Mouse (Mus musculus): ENCODE measurements around the gene Olfr70. TPM values are rescaled to one million over a fixed set of nuclear protein-coding genes. Genes with fewer than 3 reads are reported as not detected.
A peak's percentile ranks its signal among the peaks of the same experiment; 100 is the strongest.

The Olfr70 gene
- total RNA-seq, 2 experiments from 2014 or later: not detected

DNA sequence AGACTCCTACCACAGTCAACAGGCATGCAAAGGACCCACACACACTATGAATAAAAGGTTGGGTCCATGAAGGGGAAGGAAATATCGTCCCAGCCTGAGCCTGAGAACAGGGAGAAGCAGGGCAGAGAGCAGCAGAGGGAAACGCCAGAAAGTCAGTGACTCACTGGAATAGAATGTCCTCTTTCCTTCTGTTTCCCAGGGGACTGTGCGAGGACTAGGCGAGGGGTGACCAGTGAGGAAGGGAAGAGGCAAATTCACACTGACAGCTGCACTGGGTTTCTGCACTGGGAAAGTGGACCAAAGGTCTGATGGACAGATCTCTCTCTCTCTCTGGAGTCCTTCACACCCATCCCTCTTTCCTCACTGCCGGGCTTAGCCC, 28.0 kb upstream of the Olfr70 start:
- H3K27ac ChIP-seq: peak overlapping the region; percentile 95
- DNase-seq: peak; percentile 69
- TF ChIP-seq CTCF (IDR thresholded peaks at IDR 0.05): no peak
- H3K4me3 ChIP-seq: peak overlapping the region; percentile 60
- intact Hi-C loops (cut with DNase I): loop anchor here (5.0 kb wide), 1 partner anchor 134 kb away; no protein-coding TSS in a partner anchor

DNA sequence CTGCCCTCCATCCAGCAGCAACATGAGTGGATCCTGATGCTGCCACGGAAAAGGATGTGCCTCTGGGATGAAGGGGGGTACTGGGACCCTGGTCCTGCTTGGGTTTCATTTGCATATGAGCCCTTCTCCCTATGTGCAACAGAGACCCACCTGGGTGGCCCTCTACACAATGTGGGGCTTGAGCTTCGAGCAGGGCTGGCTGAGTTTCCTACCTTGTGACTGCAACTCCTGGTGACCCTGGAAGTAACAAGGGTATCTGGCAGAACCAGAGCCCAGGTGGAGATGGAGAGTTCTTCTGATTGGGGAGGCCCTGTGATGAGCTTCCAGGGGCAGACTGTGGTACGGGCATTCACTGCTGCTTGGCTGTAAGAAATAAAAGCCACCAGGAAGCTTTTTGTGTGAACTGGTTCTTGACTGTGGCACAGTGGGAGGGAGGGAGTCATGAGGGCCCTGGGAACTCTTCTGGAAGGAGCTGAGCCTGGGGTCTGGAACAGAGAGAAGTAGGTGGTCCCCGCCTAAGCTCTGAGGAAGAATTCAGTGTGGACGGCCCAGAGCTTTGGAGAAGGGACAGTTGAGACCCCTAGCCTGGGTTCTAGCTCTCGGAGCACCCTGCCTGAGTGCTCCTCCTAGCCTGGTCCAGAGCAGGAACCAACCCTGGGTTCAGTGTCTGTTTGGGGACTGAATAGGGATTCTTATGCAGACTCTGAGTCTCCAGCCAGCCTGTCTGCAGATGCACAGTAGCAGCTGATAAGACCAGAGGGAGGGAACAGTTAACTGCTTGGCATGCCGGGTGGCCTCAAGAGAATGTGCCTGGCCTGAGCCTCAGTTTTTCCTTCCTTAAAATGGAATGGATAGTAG, 27.3 kb upstream of the Olfr70 start:
- peak; percentile 34 for DNase-seq
- peak overlapping the region; percentile 60 for H3K4me3 ChIP-seq
- peak overlapping the region; percentile 95 for H3K27ac ChIP-seq
- TF ChIP-seq CTCF (IDR thresholded peaks at IDR 0.05): no peak
- intact Hi-C loops (cut with DNase I): loop anchor here (5.0 kb wide), 1 partner anchor 134 kb away; no protein-coding TSS in a partner anchor

GRCm38 (mm10) chr4:43726995-43727394, 26.4 kb upstream of the Olfr70 start, which contains the start of gene Hrct1:
Hrct1 (plus strand) TSS chr4:43727188.
- peak within 1 kb of the TSS; percentile 60 for H3K4me3 ChIP-seq
- peak within 1 kb of the TSS; percentile 95 for H3K27ac ChIP-seq
- intact Hi-C loops (cut with DNase I): loop anchor here (5.0 kb wide), 1 partner anchor 135 kb away; no protein-coding TSS in a partner anchor
- DNase-seq: peak; percentile 87
- TF ChIP-seq CTCF (IDR thresholded peaks at IDR 0.05): no peak

GRCm38 (mm10) chr4:43726228-43726993, 25.8 kb upstream of the Olfr70 start:
- H3K27ac ChIP-seq: peak overlapping the region; percentile 95
- intact Hi-C loops (cut with DNase I): loop anchor here (5.0 kb wide), 1 partner anchor 136 kb away; no protein-coding TSS in a partner anchor
- no peak for TF ChIP-seq CTCF (IDR thresholded peaks at IDR 0.05)
- peak overlapping the region; percentile 37 for H3K4me3 ChIP-seq
- DNase-seq: peak; percentile 33

DNA sequence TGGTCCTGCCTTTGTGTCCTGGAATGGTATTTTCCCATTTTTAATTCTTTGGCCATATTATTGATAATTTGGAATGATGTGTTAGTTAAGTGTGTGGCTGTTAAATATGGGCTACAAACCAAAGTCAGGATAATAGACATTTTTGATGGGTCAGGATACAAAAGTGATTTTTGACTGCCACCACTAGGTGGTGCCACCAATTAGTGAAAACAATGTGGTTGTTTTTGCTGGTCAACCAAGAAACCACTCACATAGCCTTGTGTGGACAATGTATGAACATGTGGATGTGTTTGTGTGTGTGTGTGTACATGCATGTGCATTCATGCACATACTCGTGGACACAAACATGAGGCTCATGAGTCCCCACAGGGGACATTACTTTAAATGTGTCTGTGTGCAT, 24.2 kb upstream of the Olfr70 start:
- DNase-seq: peak; percentile 55
- intact Hi-C loops (cut with DNase I): loop anchor here (5.0 kb wide), 1 partner anchor 138 kb away; no protein-coding TSS in a partner anchor
- no peak overlapping the region for H3K4me3 ChIP-seq
- H3K27ac ChIP-seq: peak overlapping the region; percentile 95; the same call in 1 of the 2 replicates
- peak; percentile 79 for TF ChIP-seq CTCF (IDR thresholded peaks at IDR 0.05)

DNA sequence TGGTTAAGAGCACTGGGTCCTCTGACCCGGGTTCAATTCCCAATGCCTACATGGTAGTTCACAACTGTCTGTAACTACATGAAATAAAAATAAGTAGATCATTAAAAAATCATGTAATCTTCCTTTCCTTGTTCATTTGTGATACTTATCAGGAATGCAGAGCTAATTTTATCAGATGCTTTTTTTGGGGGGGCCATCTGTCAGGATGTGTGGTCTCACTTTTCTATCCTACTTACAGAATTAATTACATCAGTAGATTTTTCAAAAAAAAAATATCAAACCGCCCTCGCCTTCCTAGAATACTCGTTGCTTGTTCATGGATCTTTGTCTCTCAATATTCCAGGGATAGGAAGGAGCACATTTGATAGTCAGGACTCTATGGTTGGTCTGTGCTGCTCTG, 21.6 kb upstream of the Olfr70 start:
- DNase-seq: no peak
- TF ChIP-seq CTCF (IDR thresholded peaks at IDR 0.05): no peak
- H3K27ac ChIP-seq: no peak overlapping the region
- intact Hi-C loops (cut with DNase I): no loop called here
- H3K4me3 ChIP-seq: no peak overlapping the region

DNA sequence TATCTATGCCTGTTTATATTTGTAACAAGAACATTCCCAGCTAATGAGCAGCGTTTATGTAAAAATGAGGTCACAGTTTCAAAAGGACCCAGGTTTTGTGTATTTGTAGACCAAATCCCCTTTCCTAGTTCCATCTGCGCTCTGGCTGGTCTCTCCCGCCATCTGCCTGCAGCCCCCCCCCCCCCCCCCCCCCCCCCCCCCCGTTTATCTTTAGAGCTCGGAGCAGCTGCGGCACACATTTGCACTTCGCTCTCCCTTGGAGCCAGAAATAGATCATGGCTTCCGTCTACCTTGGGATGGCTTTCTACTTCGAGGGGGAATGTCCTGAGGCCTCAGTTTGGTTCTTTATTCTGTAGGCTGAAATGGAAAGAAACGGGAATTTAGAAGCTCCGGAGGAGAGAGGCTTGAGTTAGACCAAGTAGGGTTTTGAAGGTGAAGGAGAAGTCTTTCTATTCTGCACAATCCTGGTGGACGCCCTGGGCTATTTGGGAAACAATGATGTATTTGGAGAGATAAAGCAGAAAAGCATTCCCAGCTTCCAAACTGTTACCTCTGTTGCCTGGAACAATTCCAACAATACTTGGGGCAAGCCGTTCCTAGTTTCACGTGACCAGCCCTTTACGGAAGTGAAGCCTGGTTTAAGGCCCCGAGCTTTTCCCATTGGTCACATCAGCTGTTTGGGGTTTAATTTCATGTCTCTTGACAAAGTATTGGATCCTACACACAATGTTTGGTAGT, 20.1 kb upstream of the Olfr70 start:
- intact Hi-C loops (cut with DNase I): no loop called here
- H3K27ac ChIP-seq: peak overlapping the region; percentile 63; the same call in 1 of the 2 replicates
- no peak for TF ChIP-seq CTCF (IDR thresholded peaks at IDR 0.05)
- peak; percentile 35 for DNase-seq
- H3K4me3 ChIP-seq: peak overlapping the region; percentile 28; the same call in 1 of the 2 replicates

- no peak for TF ChIP-seq CTCF (IDR thresholded peaks at IDR 0.05)
- no peak overlapping the region for H3K27ac ChIP-seq
Observed at GRCm38 (mm10) chr4:43713652-43714219, 13.1 kb upstream of the Olfr70 start.

DNA sequence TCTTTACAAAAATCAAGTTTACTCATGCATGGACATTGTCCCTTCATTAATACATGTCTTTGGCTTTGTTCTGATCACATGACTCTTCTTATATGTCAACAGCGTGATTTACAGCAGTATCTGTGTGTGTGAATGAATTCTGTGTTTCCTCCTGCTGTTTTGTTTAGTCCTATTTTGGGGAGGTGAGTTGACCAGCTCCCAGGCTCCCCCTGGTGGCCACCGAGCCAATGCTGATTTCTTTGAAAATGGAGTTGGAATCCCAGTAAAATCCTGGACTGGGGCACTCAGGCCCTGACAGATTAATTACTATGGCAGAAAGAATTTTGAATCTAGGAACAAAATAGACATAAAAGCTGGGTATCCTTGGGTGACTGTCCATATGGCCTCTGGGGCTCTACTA, 11.2 kb upstream of the Olfr70 start:
- intact Hi-C loops (cut with DNase I): loop anchor here (1.0 to 10.0 kb wide), 2 partner anchors 82 to 277 kb away; no protein-coding TSS in a partner anchor
- peak; percentile 86 for DNase-seq
- peak; percentile 95 for TF ChIP-seq CTCF (IDR thresholded peaks at IDR 0.05)
- Histone ChIP-seq H3K27ac (no peak overlapping the region), H3K4me3 (no peak overlapping the region)

More at GRCm38 (mm10) chr4:43713652-43714219, 13.1 kb upstream of the Olfr70 start:
- intact Hi-C loops (cut with DNase I): loop anchor here (10.0 kb wide), 1 partner anchor 279 kb away; no protein-coding TSS in a partner anchor
- no peak for DNase-seq
- H3K4me3 ChIP-seq: no peak overlapping the region

GRCm38 (mm10) chr4:43709869-43710268, 9.3 kb upstream of the Olfr70 start, which contains the start of gene Olfr71:
Olfr71 (minus strand) TSS chr4:43710255.
- Histone ChIP-seq H3K4me3 (no peak within 1 kb of the TSS), H3K27ac (no peak within 1 kb of the TSS)
- intact Hi-C loops (cut with DNase I): loop anchor here (1.0 to 10.0 kb wide), 2 partner anchors 38 to 275 kb away; no protein-coding TSS in a partner anchor
- DNase-seq: peak; percentile 62
- TF ChIP-seq CTCF (IDR thresholded peaks at IDR 0.05): no peak

GRCm38 (mm10) chr4:43705991-43706390, 5.4 kb upstream of the Olfr70 start:
- Histone ChIP-seq H3K27ac (no peak overlapping the region), H3K4me3 (no peak overlapping the region)
- intact Hi-C loops (cut with DNase I): no loop called here
- DNase-seq: no peak
- TF ChIP-seq CTCF (IDR thresholded peaks at IDR 0.05): no peak

Measured in gastrocnemius, adult 2 months (tissue).